Mouse (Mus musculus) limb, embryonic 14.5 days (tissue): ENCODE measurements around the gene Prss12. TPM values are rescaled to one million over a fixed set of nuclear protein-coding genes. Genes with fewer than 3 reads are reported as not detected.

ENCODE experiments used
- ATAC-seq: fragments of 200-750 bp; cut with Nextera tagmentation; 2 replicates; pipeline ENCODE4 v1.8.0; 2017; ENCODE audit warnings: low read depth, moderate number of reproducible peaks, moderate TSS enrichment; ENCODE audit not compliant: low FRiP score
- DNase-seq: peaks from one replicate; pipeline ENCODE4 v3.0.0-alpha.2; 2015; ENCODE audit warnings: low spot score
- H3K27ac ChIP-seq: fragments of 300-500 bp; sonication (generic); replicated peaks from 2 replicates; pipeline ENCODE4 v1.5.1; 2014; ENCODE audit warnings: low read depth, mild to moderate bottlenecking, low read length, moderate library complexity, mixed read lengths
- H3K27me3 ChIP-seq: fragments of 300-500 bp; sonication (generic); 2 replicates; pipeline ENCODE4 v1.6.1; 2014; ENCODE audit warnings: low read length, mixed read lengths; ENCODE audit not compliant: control insufficient read depth, insufficient read depth
- H3K36me3 ChIP-seq: fragments of 300-500 bp; sonication (generic); 2 replicates; pipeline ENCODE4 v1.6.1; 2014; ENCODE audit warnings: mild to moderate bottlenecking, low read length, moderate library complexity, mixed read lengths; ENCODE audit not compliant: control insufficient read depth, insufficient read depth
- H3K4me1 ChIP-seq: fragments of 300-500 bp; sonication (generic); 2 replicates; pipeline ENCODE4 v1.6.1; 2014; ENCODE audit warnings: antibody characterized with exemption, low read length, mixed read lengths; ENCODE audit not compliant: control insufficient read depth, insufficient read depth
- H3K4me2 ChIP-seq: fragments of 300-500 bp; sonication (generic); replicated peaks from 2 replicates; pipeline ENCODE4 v1.6.1; 2014; ENCODE audit warnings: low read depth, mild to moderate bottlenecking, low read length, moderate library complexity; ENCODE audit not compliant: severe bottlenecking
- H3K4me3 ChIP-seq: fragments of 300-500 bp; sonication (generic); replicated peaks from 2 replicates; pipeline ENCODE4 v1.5.1; 2014; ENCODE audit warnings: low read length
- H3K9ac ChIP-seq: fragments of 300-500 bp; sonication (generic); 2 replicates; pipeline ENCODE4 v1.6.1; 2014; ENCODE audit warnings: mild to moderate bottlenecking, low read depth, low read length, moderate library complexity; ENCODE audit not compliant: severe bottlenecking
- H3K9me3 ChIP-seq: fragments of 300-500 bp; sonication (generic); 2 replicates; pipeline ENCODE4 v1.6.1; 2016; ENCODE audit warnings: low read length; ENCODE audit not compliant: control insufficient read depth
- POLR2A ChIP-seq: fragments of 200-500 bp; IDR thresholded peaks from 2 replicates; pipeline ENCODE4 v1.8.0; 2012; ENCODE audit warnings: inconsistent platforms, mild to moderate bottlenecking, moderate library complexity, borderline replicate concordance; ENCODE audit not compliant: insufficient read depth, insufficient read length; ENCODE audit errors: extremely low read depth
- WGBS: fragments of 180-500 bp; shearing (Covaris S2); extraction: QIAGEN DNeasy Blood & Tissue Kit; methylation state at CpG from one replicate; pipeline ENCODE4 v1.1.7; 2014; 5-methylcytosine and 5-hydroxymethylcytosine counted together
- polyA plus RNA-seq, 2 experiments: library from polyadenylated mRNA; depleted of rRNA in 1 of 2; stranded (reverse) in 1 of 2; unstranded in 1 of 2; fragments of >200 nt; fragmentation: Nextera tagmentation in 1 of 2; extraction: Ambion mirVana in 1 of 2; gene quantifications; 2 replicates each; pipeline versions ENCODE4 v1.2.1 to v1.2.3; 2012 to 2014

Prss12 gene
- polyA plus RNA-seq, 2 experiments = 17.6 to 20.1 TPM

DNA sequence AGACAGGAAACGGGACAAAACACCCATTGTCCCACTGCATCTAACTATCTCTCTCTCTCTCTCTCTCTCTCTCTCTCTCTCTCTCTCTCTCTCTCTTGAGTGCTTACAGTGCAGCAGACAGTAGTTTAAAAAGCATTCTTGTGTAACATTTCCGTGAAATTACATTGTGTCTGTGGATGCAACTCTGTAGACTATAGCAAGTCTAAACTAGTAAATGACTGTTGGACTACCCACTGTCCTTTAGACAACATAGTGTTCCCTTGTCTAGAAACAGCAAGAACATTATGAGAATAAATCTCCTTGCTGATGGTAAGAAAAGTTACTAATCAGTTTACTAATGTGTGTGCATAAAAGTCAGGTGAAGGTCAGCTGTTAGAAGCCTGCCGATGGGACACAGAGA, 13.4 kb upstream of the Prss12 start:
- TF ChIP-seq POLR2A = no peak
- Histone ChIP-seq H3K27ac (no peak overlapping the region), H3K9me3 (no peaks in the 10 kb centered on the region), H3K4me3 (no peak overlapping the region), H3K4me1 (no peaks in the 10 kb centered on the region), H3K9ac (no peak overlapping the region), H3K27me3 (no peaks in the 10 kb centered on the region), H3K36me3 (no peaks in the 10 kb centered on the region), H3K4me2 (no peak overlapping the region)
- DNase-seq = no peak
- 76% methylated on average over 3 of the region's 3 CpGs for WGBS
- ATAC-seq = no peak

DNA sequence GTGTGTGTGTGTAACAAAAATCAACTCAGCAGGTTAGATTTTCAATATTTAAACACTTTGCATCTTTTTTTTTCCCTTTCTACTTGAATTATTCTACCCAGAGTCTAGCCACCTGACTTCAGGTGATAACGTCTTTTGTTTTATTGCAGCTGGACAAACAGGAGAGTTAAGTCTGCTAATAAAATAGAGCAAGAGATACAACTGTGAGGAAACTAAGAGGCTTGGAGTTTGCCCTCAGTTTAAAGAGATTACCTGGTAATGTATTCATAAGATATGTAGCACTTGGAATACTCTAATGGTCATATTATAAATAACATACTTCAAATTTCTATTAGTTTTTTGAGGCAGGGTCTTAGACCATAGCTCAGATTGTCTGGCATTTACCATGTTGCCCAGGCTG, 9.1 kb upstream of the Prss12 start:
- TF ChIP-seq POLR2A = no peak
- no peak overlapping the region for H3K27ac ChIP-seq
- no peaks in the 10 kb centered on the region for H3K9me3 ChIP-seq
- no peak overlapping the region for H3K4me2 ChIP-seq
- 76% methylated on average over 1 of the region's 1 CpGs for WGBS
- no peak for ATAC-seq
- no peak overlapping the region for H3K4me3 ChIP-seq
- DNase-seq = no peak
- H3K36me3 ChIP-seq = no peaks in the 10 kb centered on the region
- H3K9ac ChIP-seq = no peak overlapping the region
- peaks cover under 1% of the 10 kb centered on the region; the same call in 1 of the 2 replicates for H3K4me1 ChIP-seq
- no peaks in the 10 kb centered on the region for H3K27me3 ChIP-seq

DNA sequence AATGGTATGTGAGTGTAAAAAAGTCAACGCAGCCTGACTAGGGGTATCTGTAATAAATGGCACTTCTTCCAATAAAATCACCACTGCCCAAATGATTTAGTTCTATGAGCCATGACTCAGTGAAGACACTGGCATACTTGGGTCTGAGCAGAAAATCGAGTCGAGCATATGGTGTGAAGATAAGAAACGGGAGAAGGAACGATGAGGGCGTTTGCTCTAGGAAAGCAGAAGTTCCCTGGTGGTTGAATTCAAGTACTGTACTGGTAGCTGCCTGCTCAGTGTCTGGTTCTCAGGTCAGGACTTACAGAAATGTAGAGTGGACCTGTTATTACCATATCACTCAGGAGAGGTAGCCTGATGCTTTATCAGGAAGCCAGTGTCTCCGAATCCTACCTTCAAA, 6.2 kb upstream of the Prss12 start:
- no peak overlapping the region for H3K4me2 ChIP-seq
- H3K27ac ChIP-seq = no peak overlapping the region
- peaks cover 9% of the 10 kb centered on the region for H3K4me1 ChIP-seq
- no peaks in the 10 kb centered on the region for H3K36me3 ChIP-seq
- no peak for TF ChIP-seq POLR2A
- no peaks in the 10 kb centered on the region for H3K9me3 ChIP-seq
- no peak overlapping the region for H3K9ac ChIP-seq
- DNase-seq (no peak), ATAC-seq (no peak)
- WGBS = 84% methylated on average over 7 of the region's 7 CpGs
- H3K4me3 ChIP-seq = no peak overlapping the region
- H3K27me3 ChIP-seq = no peaks in the 10 kb centered on the region

DNA sequence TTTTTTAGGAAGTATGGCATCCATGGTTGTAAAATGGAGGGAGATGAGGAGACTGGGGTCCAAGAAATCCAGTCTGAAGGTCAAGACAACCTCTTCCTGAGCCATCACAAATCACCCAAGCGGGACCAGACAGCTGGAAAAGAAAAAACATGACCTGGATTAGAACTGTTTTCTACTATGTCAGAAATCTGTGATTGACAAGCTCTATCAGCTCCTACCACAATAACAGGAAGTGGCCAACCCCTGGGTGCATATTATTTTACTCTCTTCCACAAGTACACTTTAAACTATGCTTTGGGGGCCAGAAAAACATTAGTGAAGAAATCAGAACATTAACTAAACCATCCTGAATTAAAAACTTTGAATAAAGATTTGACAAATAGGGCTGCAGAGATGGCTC, 2.2 kb upstream of the Prss12 start:
- no peak overlapping the region for H3K9ac ChIP-seq
- no peaks in the 10 kb centered on the region for H3K9me3 ChIP-seq
- H3K4me3 ChIP-seq = no peak overlapping the region
- ATAC-seq (no peak), DNase-seq (no peak)
- TF ChIP-seq POLR2A = no peak
- peaks cover 19% of the 10 kb centered on the region; the same call in 1 of the 2 replicates for H3K27me3 ChIP-seq
- no peak overlapping the region for H3K27ac ChIP-seq
- H3K4me2 ChIP-seq = no peak overlapping the region
- H3K36me3 ChIP-seq = no peaks in the 10 kb centered on the region
- peaks cover 27% of the 10 kb centered on the region for H3K4me1 ChIP-seq
- WGBS = 87% methylated on average over 1 of the region's 1 CpGs

DNA sequence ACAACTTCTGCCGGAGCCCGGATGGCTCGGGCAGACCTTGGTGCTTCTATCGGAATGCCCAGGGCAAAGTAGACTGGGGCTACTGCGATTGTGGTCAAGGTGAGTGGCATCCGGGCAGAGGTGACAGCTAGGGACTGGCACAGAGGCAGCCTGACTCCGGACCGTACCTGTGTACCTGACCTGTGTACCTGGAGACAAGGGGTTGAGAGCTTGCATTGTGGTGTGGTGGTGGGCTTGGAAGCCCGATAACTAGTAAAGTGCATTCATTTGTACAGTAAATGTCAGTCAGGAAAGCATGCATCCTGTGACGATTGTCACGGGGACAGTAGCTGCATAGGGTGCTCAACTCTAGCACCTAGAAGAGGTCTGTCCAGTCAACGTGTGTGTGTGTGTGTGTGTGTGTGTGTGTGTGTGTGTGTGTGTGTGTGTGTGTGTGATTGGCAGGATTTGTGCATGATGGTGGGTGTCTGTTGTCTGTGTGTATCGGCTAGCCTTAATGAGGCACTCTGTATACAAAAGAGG, 886 bp downstream of the Prss12 start:
- 13% methylated on average over 13 of the region's 13 CpGs for WGBS
- DNase-seq = no peak
- Histone ChIP-seq H3K4me2 (peak overlapping the region; percentile 99), H3K36me3 (no peaks in the 10 kb centered on the region), H3K27ac (no peak overlapping the region), H3K9me3 (no peaks in the 10 kb centered on the region), H3K27me3 (peaks cover 19% of the 10 kb centered on the region; the same call in 1 of the 2 replicates), H3K4me3 (peak overlapping the region; percentile 70), H3K4me1 (peaks cover 27% of the 10 kb centered on the region), H3K9ac (peak overlapping the region; percentile 68)
- no peak for TF ChIP-seq POLR2A
- 0 out of 2 replicates have a peak, but pooled peaks have one; percentile 6 for ATAC-seq
